Mouse (Mus musculus) heart, embryonic 16.5 days (tissue): ENCODE measurements at regions not wholly inside any gene's neighbourhood (a gene's known extent, or its start where the extent isn't known, plus 50 kb on each side); places are given as distances from the start of the nearest gene placed in this dataset.

Source experiments
- ATAC-seq: fragments of 200-750 bp; cut with Nextera tagmentation; replicated peaks from 2 replicates; pipeline ENCODE4 v1.8.0; 2017; ENCODE audit warnings: moderate number of reproducible peaks; ENCODE audit not compliant: insufficient read depth, low FRiP score; ENCODE audit errors: extremely low read depth
- H3K27ac ChIP-seq: fragments of 300-500 bp; sonication (generic); 2 replicates; pipeline ENCODE4 v1.5.1; 2014; ENCODE audit warnings: mild to moderate bottlenecking, low read length, control low read depth, moderate library complexity
- H3K27me3 ChIP-seq: fragments of 300-500 bp; sonication (generic); 2 replicates; pipeline ENCODE4 v1.6.1; 2014; ENCODE audit warnings: low read length, mixed read lengths; ENCODE audit not compliant: control insufficient read depth, insufficient read depth
- H3K36me3 ChIP-seq: fragments of 300-500 bp; sonication (generic); 2 replicates; pipeline ENCODE4 v1.6.1; 2014; ENCODE audit not compliant: control insufficient read depth, insufficient read depth
- H3K4me1 ChIP-seq: fragments of 300-500 bp; sonication (generic); 2 replicates; pipeline ENCODE4 v1.6.1; 2014; ENCODE audit warnings: low read length, mixed read lengths; ENCODE audit not compliant: control insufficient read depth, insufficient read depth
- H3K4me2 ChIP-seq: fragments of 300-500 bp; sonication (generic); 2 replicates; pipeline ENCODE4 v1.6.1; 2014; ENCODE audit warnings: low read depth, mild to moderate bottlenecking, control low read depth, low read length
- H3K4me3 ChIP-seq: fragments of 300-500 bp; sonication (generic); 2 replicates; pipeline ENCODE4 v1.5.1; 2014; ENCODE audit warnings: mild to moderate bottlenecking, control low read depth, low read length
- H3K9ac ChIP-seq: fragments of 300-500 bp; sonication (generic); 2 replicates; pipeline ENCODE4 v1.6.1; 2014; ENCODE audit warnings: low read length, control low read depth
- H3K9me3 ChIP-seq: fragments of 300-500 bp; sonication (generic); replicated peaks from 2 replicates; pipeline ENCODE4 v1.6.1; 2016; ENCODE audit warnings: low read length; ENCODE audit not compliant: control insufficient read depth
- WGBS: fragments of 180-500 bp; shearing (Covaris S2); extraction: QIAGEN DNeasy Blood & Tissue Kit; methylation state at CpG from one replicate; pipeline ENCODE4 v1.1.7; 2014; 5-methylcytosine and 5-hydroxymethylcytosine counted together

GRCm38 (mm10) chr4:84019500-84020255 lies 494.3 kb downstream of the Ccdc171 start:
- Histone ChIP-seq H3K27ac (no peak overlapping the region), H3K4me2 (no peak overlapping the region), H3K9ac (no peak overlapping the region), H3K4me1 (peaks cover 26% of the 10 kb centered on the region), H3K9me3 (no peaks in the 10 kb centered on the region), H3K27me3 (no peaks in the 10 kb centered on the region), H3K4me3 (no peak overlapping the region), H3K36me3 (no peaks in the 10 kb centered on the region)
- 63% methylated on average over 14 of the region's 14 CpGs for WGBS
- ATAC-seq, result no peak

GRCm38 (mm10) chr4:84020692-84021091 lies 495.3 kb downstream of the Ccdc171 start:
- H3K4me1 ChIP-seq, result peaks cover 19% of the 10 kb centered on the region
- no peaks in the 10 kb centered on the region for H3K27me3 ChIP-seq
- H3K36me3 ChIP-seq, result no peaks in the 10 kb centered on the region
- H3K9me3 ChIP-seq, result no peaks in the 10 kb centered on the region
- H3K4me2 ChIP-seq, result no peak overlapping the region
- no peak overlapping the region for H3K9ac ChIP-seq
- H3K4me3 ChIP-seq, result no peak overlapping the region
- WGBS, result 50% methylated on average over 1 of the region's 1 CpGs
- H3K27ac ChIP-seq, result no peak overlapping the region
- ATAC-seq, result no peak

GRCm38 (mm10) chr4:84022323-84022722 lies 497.0 kb downstream of the Ccdc171 start:
- 49% methylated on average over 7 of the region's 7 CpGs for WGBS
- no peak overlapping the region for H3K4me2 ChIP-seq

GRCm38 (mm10) chr4:84026144-84026543 lies 500.8 kb downstream of the Ccdc171 start:
- H3K27me3 ChIP-seq, result no peaks in the 10 kb centered on the region
- no peaks in the 10 kb centered on the region for H3K36me3 ChIP-seq
- no peak overlapping the region for H3K27ac ChIP-seq
- 37% methylated on average over 8 of the region's 8 CpGs for WGBS
- ATAC-seq, result no peak
- no peak overlapping the region for H3K9ac ChIP-seq
- no peak overlapping the region for H3K4me2 ChIP-seq
- H3K4me1 ChIP-seq, result peaks cover 9% of the 10 kb centered on the region; the same call in 1 of the 2 replicates
- no peak overlapping the region for H3K4me3 ChIP-seq
- H3K9me3 ChIP-seq, result no peaks in the 10 kb centered on the region

More at GRCm38 (mm10) chr4:84022323-84022722, 497.0 kb downstream of the Ccdc171 start:
- peaks cover 12% of the 10 kb centered on the region; the same call in 1 of the 2 replicates for H3K4me1 ChIP-seq
- no peaks in the 10 kb centered on the region for H3K9me3 ChIP-seq
- H3K9ac ChIP-seq, result 0 out of 2 replicates have a peak overlapping the region, but pooled peaks have one; percentile 7
- ATAC-seq, result no peak; the same call in 1 of the 2 replicates
- H3K27me3 ChIP-seq, result no peaks in the 10 kb centered on the region
- no peak overlapping the region for H3K27ac ChIP-seq
- no peak overlapping the region for H3K4me3 ChIP-seq
- no peaks in the 10 kb centered on the region for H3K36me3 ChIP-seq

- H3K27me3 ChIP-seq, result no peaks in the 10 kb centered on the region
- H3K9me3 ChIP-seq, result no peaks in the 10 kb centered on the region
- no peak for ATAC-seq
- no peak overlapping the region for H3K27ac ChIP-seq
- 0 out of 2 replicates have a peak, but pooled peaks cover 3% of the 10 kb centered on the region for H3K4me1 ChIP-seq
- H3K36me3 ChIP-seq, result no peaks in the 10 kb centered on the region
- no peak overlapping the region for H3K9ac ChIP-seq
- H3K4me2 ChIP-seq, result no peak overlapping the region
- WGBS, result 30% methylated on average over 5 of the region's 5 CpGs
- no peak overlapping the region for H3K4me3 ChIP-seq
Observed at GRCm38 (mm10) chr4:84028120-84028519, 502.8 kb downstream of the Ccdc171 start.

GRCm38 (mm10) chr4:84030916-84031315 lies 505.6 kb downstream of the Ccdc171 start:
- Histone ChIP-seq H3K4me2 (no peak overlapping the region), H3K4me3 (no peak overlapping the region), H3K9me3 (no peaks in the 10 kb centered on the region), H3K9ac (no peak overlapping the region), H3K27ac (no peak overlapping the region), H3K4me1 (0 out of 2 replicates have a peak, but pooled peaks cover 3% of the 10 kb centered on the region), H3K27me3 (no peaks in the 10 kb centered on the region), H3K36me3 (no peaks in the 10 kb centered on the region)
- ATAC-seq, result no peak
- WGBS, result 82% methylated on average over 5 of the region's 5 CpGs

GRCm38 (mm10) chr4:84032505-84032904 lies 507.2 kb downstream of the Ccdc171 start:
- Histone ChIP-seq H3K27me3 (no peaks in the 10 kb centered on the region), H3K9ac (no peak overlapping the region), H3K9me3 (no peaks in the 10 kb centered on the region), H3K4me2 (no peak overlapping the region), H3K36me3 (no peaks in the 10 kb centered on the region), H3K27ac (no peak overlapping the region), H3K4me3 (no peak overlapping the region), H3K4me1 (0 out of 2 replicates have a peak, but pooled peaks cover 3% of the 10 kb centered on the region)
- no peak for ATAC-seq
- WGBS, result 63% methylated on average over 10 of the region's 10 CpGs

- no peak for ATAC-seq
- Histone ChIP-seq H3K9ac (no peak overlapping the region), H3K36me3 (no peaks in the 10 kb centered on the region), H3K4me3 (no peak overlapping the region), H3K9me3 (no peaks in the 10 kb centered on the region), H3K27me3 (no peaks in the 10 kb centered on the region), H3K4me1 (no peaks in the 10 kb centered on the region), H3K27ac (no peak overlapping the region), H3K4me2 (no peak overlapping the region)
- WGBS, result 89% methylated on average over 1 of the region's 1 CpGs
Observed at GRCm38 (mm10) chr4:84035347-84035746, 510.0 kb downstream of the Ccdc171 start.

GRCm38 (mm10) chr4:84037535-84037934 lies 512.2 kb downstream of the Ccdc171 start:
- no peaks in the 10 kb centered on the region for H3K36me3 ChIP-seq
- no peaks in the 10 kb centered on the region for H3K27me3 ChIP-seq
- WGBS, result 42% methylated on average over 3 of the region's 3 CpGs
- no peaks in the 10 kb centered on the region; the same call in 1 of the 2 replicates for H3K9me3 ChIP-seq
- no peak overlapping the region for H3K4me3 ChIP-seq
- no peak overlapping the region for H3K27ac ChIP-seq
- no peak for ATAC-seq
- no peak overlapping the region for H3K9ac ChIP-seq
- no peaks in the 10 kb centered on the region for H3K4me1 ChIP-seq
- no peak overlapping the region for H3K4me2 ChIP-seq
